Mouse (Mus musculus): ENCODE measurements around the gene Abcc3. TPM values are rescaled to one million over a fixed set of nuclear protein-coding genes. Genes with fewer than 3 reads are reported as not detected.
A peak's percentile ranks its signal among the peaks of the same experiment; 100 is the strongest.

The Abcc3 gene
- polyA plus RNA-seq, 1 experiment from 2014 or later, result 10.2 TPM

GRCm38 (mm10) chr11:94328644-94329025, 64.2 kb downstream of the Abcc3 start:
- peak overlapping the region; percentile 89 for H3K27ac ChIP-seq (ENCODE audit: low read length)
- H3K4me3 ChIP-seq (ENCODE audit: low read depth, low read length), result peak overlapping the region; percentile 79
- peak overlapping the region; percentile 93 for H3K4me2 ChIP-seq (ENCODE audit: low read depth, low read length)
- H3K4me1 ChIP-seq (ENCODE audit: control insufficient read depth, low read depth, low read length), result peaks cover 32% of the 10 kb centered on the region
- peak overlapping the region; percentile 84 for H3K9ac ChIP-seq (ENCODE audit: low read depth, low read length)
- H3K27me3 ChIP-seq (ENCODE audit: control insufficient read depth, insufficient read depth, low read depth, low read length), result no peaks in the 10 kb centered on the region
- H3K36me3 ChIP-seq (ENCODE audit: control insufficient read depth, insufficient read depth), result no peaks in the 10 kb centered on the region
- no peaks in the 10 kb centered on the region for H3K9me3 ChIP-seq (replicated peaks; ENCODE audit: control insufficient read depth, low read length)
- WGBS (ENCODE audit: insufficient replicate concordance), result 4% methylated on average over 10 of the region's 10 CpGs
- no peak for ATAC-seq (ENCODE audit: low read depth)

GRCm38 (mm10) chr11:94327693-94328643, 64.8 kb downstream of the Abcc3 start, which contains the start of gene Ankrd40:
TSS of gene Ankrd40 (plus strand) at chr11:94328001.
- peak within 1 kb of the TSS; percentile 89 for H3K27ac ChIP-seq (ENCODE audit: low read length)
- no peaks in the 10 kb centered on the region for H3K27me3 ChIP-seq (ENCODE audit: control insufficient read depth, insufficient read depth, low read depth, low read length)
- under 1% methylated on average over 71 of the region's 78 CpGs for WGBS (ENCODE audit: insufficient replicate concordance)
- H3K4me2 ChIP-seq (ENCODE audit: low read depth, low read length), result peak within 1 kb of the TSS; percentile 93
- ATAC-seq (ENCODE audit: low read depth), result peak; percentile 89
- H3K4me3 ChIP-seq (ENCODE audit: low read depth, low read length), result peak within 1 kb of the TSS; percentile 79
- H3K36me3 ChIP-seq (ENCODE audit: control insufficient read depth, insufficient read depth), result no peaks in the 10 kb centered on the region
- H3K4me1 ChIP-seq (ENCODE audit: control insufficient read depth, low read depth, low read length), result peaks cover 30% of the 10 kb centered on the region
- H3K9ac ChIP-seq (ENCODE audit: low read depth, low read length), result peak within 1 kb of the TSS; percentile 84
- no peaks in the 10 kb centered on the region for H3K9me3 ChIP-seq (replicated peaks; ENCODE audit: control insufficient read depth, low read length)

GRCm38 (mm10) chr11:94326961-94327411, 65.8 kb downstream of the Abcc3 start:
- Histone ChIP-seq H3K27ac (ENCODE audit: low read length) (no peak overlapping the region), H3K4me2 (ENCODE audit: low read depth, low read length) (peak overlapping the region; percentile 93), H3K27me3 (ENCODE audit: control insufficient read depth, insufficient read depth, low read depth, low read length) (no peaks in the 10 kb centered on the region)

GRCm38 (mm10) chr11:94324618-94325017, 68.2 kb downstream of the Abcc3 start:
- no peak for ATAC-seq (ENCODE audit: low read depth)
- 72% methylated on average over 5 of the region's 5 CpGs for WGBS (ENCODE audit: insufficient replicate concordance)
- H3K36me3 ChIP-seq (ENCODE audit: control insufficient read depth, insufficient read depth), result no peaks in the 10 kb centered on the region
- no peak overlapping the region for H3K4me3 ChIP-seq (ENCODE audit: low read depth, low read length)
- no peak overlapping the region for H3K27ac ChIP-seq (ENCODE audit: low read length)
- no peaks in the 10 kb centered on the region for H3K27me3 ChIP-seq (ENCODE audit: control insufficient read depth, insufficient read depth, low read depth, low read length)
- H3K9ac ChIP-seq (ENCODE audit: low read depth, low read length), result no peak overlapping the region
- H3K9me3 ChIP-seq (replicated peaks; ENCODE audit: control insufficient read depth, low read length), result no peaks in the 10 kb centered on the region
- H3K4me2 ChIP-seq (ENCODE audit: low read depth, low read length), result no peak overlapping the region
- peaks cover 26% of the 10 kb centered on the region for H3K4me1 ChIP-seq (ENCODE audit: control insufficient read depth, low read depth, low read length)

More at GRCm38 (mm10) chr11:94326961-94327411, 65.8 kb downstream of the Abcc3 start:
- Histone ChIP-seq H3K36me3 (ENCODE audit: control insufficient read depth, insufficient read depth) (no peaks in the 10 kb centered on the region), H3K9ac (ENCODE audit: low read depth, low read length) (no peak overlapping the region), H3K9me3 (replicated peaks; ENCODE audit: control insufficient read depth, low read length) (no peaks in the 10 kb centered on the region), H3K4me3 (ENCODE audit: low read depth, low read length) (no peak overlapping the region), H3K4me1 (ENCODE audit: control insufficient read depth, low read depth, low read length) (peaks cover 30% of the 10 kb centered on the region)
- WGBS (ENCODE audit: insufficient replicate concordance), result 16% methylated on average over 10 of the region's 10 CpGs
- no peak for ATAC-seq (ENCODE audit: low read depth)

GRCm38 (mm10) chr11:94323271-94323925, 69.4 kb downstream of the Abcc3 start:
- ATAC-seq (ENCODE audit: low read depth), result no peak
- Histone ChIP-seq H3K27ac (ENCODE audit: low read length) (no peak overlapping the region), H3K9me3 (replicated peaks; ENCODE audit: control insufficient read depth, low read length) (no peaks in the 10 kb centered on the region), H3K27me3 (ENCODE audit: control insufficient read depth, insufficient read depth, low read depth, low read length) (no peaks in the 10 kb centered on the region), H3K9ac (ENCODE audit: low read depth, low read length) (no peak overlapping the region), H3K4me3 (ENCODE audit: low read depth, low read length) (no peak overlapping the region), H3K36me3 (ENCODE audit: control insufficient read depth, insufficient read depth) (peaks cover 2% of the 10 kb centered on the region; the same call in 1 of the 2 replicates), H3K4me1 (ENCODE audit: control insufficient read depth, low read depth, low read length) (peaks cover 32% of the 10 kb centered on the region), H3K4me2 (ENCODE audit: low read depth, low read length) (no peak overlapping the region)
- WGBS (ENCODE audit: insufficient replicate concordance), result 84% methylated on average over 5 of the region's 5 CpGs

- Histone ChIP-seq H3K4me1 (ENCODE audit: control insufficient read depth, low read depth, low read length) (peaks cover 39% of the 10 kb centered on the region), H3K4me2 (ENCODE audit: low read depth, low read length) (peak overlapping the region; percentile 83), H3K4me3 (ENCODE audit: low read depth, low read length) (peak overlapping the region; percentile 97), H3K9me3 (replicated peaks; ENCODE audit: control insufficient read depth, low read length) (no peaks in the 10 kb centered on the region), H3K9ac (ENCODE audit: low read depth, low read length) (peak overlapping the region; percentile 94), H3K27me3 (ENCODE audit: control insufficient read depth, insufficient read depth, low read depth, low read length) (no peaks in the 10 kb centered on the region), H3K36me3 (ENCODE audit: control insufficient read depth, insufficient read depth) (peaks cover 2% of the 10 kb centered on the region; the same call in 1 of the 2 replicates), H3K27ac (ENCODE audit: low read length) (peak overlapping the region; percentile 98)
- 35% methylated on average over 5 of the region's 5 CpGs for WGBS (ENCODE audit: insufficient replicate concordance)
- ATAC-seq (ENCODE audit: low read depth), result no peak
These were observed 70.2 kb downstream of the Abcc3 start for GRCm38 (mm10) chr11:94322636-94323035.

- peak within 1 kb of the TSS; percentile 98 for H3K27ac ChIP-seq (ENCODE audit: low read length)
- peaks cover 41% of the 10 kb centered on the region for H3K4me1 ChIP-seq (ENCODE audit: control insufficient read depth, low read depth, low read length)
- peak within 1 kb of the TSS; percentile 94 for H3K9ac ChIP-seq (ENCODE audit: low read depth, low read length)
- peak; percentile 97 for ATAC-seq (ENCODE audit: low read depth)
- peak within 1 kb of the TSS; percentile 83 for H3K4me2 ChIP-seq (ENCODE audit: low read depth, low read length)
- peaks cover 2% of the 10 kb centered on the region; the same call in 1 of the 2 replicates for H3K36me3 ChIP-seq (ENCODE audit: control insufficient read depth, insufficient read depth)
- H3K4me3 ChIP-seq (ENCODE audit: low read depth, low read length), result peak within 1 kb of the TSS; percentile 97
- no peaks in the 10 kb centered on the region for H3K27me3 ChIP-seq (ENCODE audit: control insufficient read depth, insufficient read depth, low read depth, low read length)
- WGBS (ENCODE audit: insufficient replicate concordance), result 0% methylated on average over 36 of the region's 36 CpGs
- H3K9me3 ChIP-seq (replicated peaks; ENCODE audit: control insufficient read depth, low read length), result no peaks in the 10 kb centered on the region
These were observed 70.8 kb downstream of the Abcc3 start, which contains the start of gene Luc7l3 for GRCm38 (mm10) chr11:94321931-94322400. TSS of gene Luc7l3 (minus strand) at chr11:94321988.

- Histone ChIP-seq H3K4me1 (ENCODE audit: control insufficient read depth, low read depth, low read length) (peaks cover 45% of the 10 kb centered on the region), H3K27me3 (ENCODE audit: control insufficient read depth, insufficient read depth, low read depth, low read length) (no peaks in the 10 kb centered on the region), H3K36me3 (ENCODE audit: control insufficient read depth, insufficient read depth) (peaks cover 2% of the 10 kb centered on the region; the same call in 1 of the 2 replicates), H3K27ac (ENCODE audit: low read length) (peak overlapping the region; percentile 98), H3K4me3 (ENCODE audit: low read depth, low read length) (peak overlapping the region; percentile 97), H3K9me3 (replicated peaks; ENCODE audit: control insufficient read depth, low read length) (no peaks in the 10 kb centered on the region), H3K9ac (ENCODE audit: low read depth, low read length) (peak overlapping the region; percentile 94), H3K4me2 (ENCODE audit: low read depth, low read length) (peak overlapping the region; percentile 78)
- WGBS (ENCODE audit: insufficient replicate concordance), result under 1% methylated on average over 65 of the region's 67 CpGs
- peak; percentile 68 for ATAC-seq (ENCODE audit: low read depth)
These were observed 71.5 kb downstream of the Abcc3 start for GRCm38 (mm10) chr11:94320969-94321930.
